Mouse (Mus musculus) embryonic facial prominence, embryonic 14.5 days (tissue): Measurements from ENCODE around the gene Slc25a18. TPM values are rescaled to one million over a fixed set of nuclear protein-coding genes. Genes with fewer than 3 reads are reported as not detected.

Experiments
- ATAC-seq: fragments of 200-750 bp; cut with Nextera tagmentation; 2 replicates; pipeline ENCODE4 v1.8.0; 2017; ENCODE audit warnings: low read depth, moderate number of reproducible peaks, moderate TSS enrichment
- DNase-seq: peaks from one replicate; pipeline ENCODE4 v3.0.0-alpha.2; 2015; ENCODE audit warnings: low spot score
- H3K27ac ChIP-seq: fragments of 300-500 bp; sonication (generic); replicated peaks from 2 replicates; pipeline ENCODE4 v1.5.1; 2014; ENCODE audit warnings: low read depth, mild to moderate bottlenecking, low read length, moderate library complexity
- H3K27me3 ChIP-seq: fragments of 300-500 bp; sonication (generic); replicated peaks from 2 replicates; pipeline ENCODE4 v1.6.1; 2014; ENCODE audit warnings: low read length; ENCODE audit not compliant: control insufficient read depth, insufficient read depth
- H3K36me3 ChIP-seq: fragments of 300-500 bp; sonication (generic); 2 replicates; pipeline ENCODE4 v1.6.1; 2014; ENCODE audit warnings: low read length, mixed read lengths; ENCODE audit not compliant: control insufficient read depth, insufficient read depth
- H3K4me1 ChIP-seq: fragments of 300-500 bp; sonication (generic); 2 replicates; pipeline ENCODE4 v1.6.1; 2014; ENCODE audit warnings: antibody characterized with exemption, low read length; ENCODE audit not compliant: control insufficient read depth, insufficient read depth
- H3K4me2 ChIP-seq: fragments of 300-500 bp; sonication (generic); 2 replicates; pipeline ENCODE4 v1.6.1; 2014; ENCODE audit warnings: low read depth, mild to moderate bottlenecking, low read length, moderate library complexity, mixed read lengths
- H3K4me3 ChIP-seq: fragments of 300-500 bp; sonication (generic); 2 replicates; pipeline ENCODE4 v1.5.1; 2014; ENCODE audit warnings: low read depth, mild to moderate bottlenecking, low read length
- H3K9ac ChIP-seq: fragments of 300-500 bp; sonication (generic); 2 replicates; pipeline ENCODE4 v1.6.1; 2014; ENCODE audit warnings: low read depth, mild to moderate bottlenecking, low read length, moderate library complexity, mixed read lengths
- H3K9me3 ChIP-seq: fragments of 300-500 bp; sonication (generic); 2 replicates; pipeline ENCODE4 v1.6.1; 2016; ENCODE audit warnings: low read length; ENCODE audit not compliant: control insufficient read depth
- WGBS: fragments of 180-500 bp; shearing (Covaris S2); extraction: QIAGEN DNeasy Blood & Tissue Kit; methylation state at CpG from one replicate; pipeline ENCODE4 v1.1.7; 2014; 5-methylcytosine and 5-hydroxymethylcytosine counted together
- polyA plus RNA-seq: library from polyadenylated mRNA; unstranded; fragments of >200 nt; fragmentation: Nextera tagmentation; extraction: Ambion mirVana; gene quantifications from 2 replicates; pipeline ENCODE4 v1.2.1, GENCODE M21; 2014

Gene Slc25a18
- polyA plus RNA-seq, 1 experiment from 2014 or later = 1.2 TPM

- no peaks in the 10 kb centered on the region for H3K36me3 ChIP-seq
- DNase-seq (no peak), ATAC-seq (no peak)
- H3K9ac ChIP-seq = no peak overlapping the region
- no peaks in the 10 kb centered on the region for H3K4me1 ChIP-seq
- H3K4me3 ChIP-seq = no peak overlapping the region
- 61% methylated on average over 1 of the region's 1 CpGs for WGBS
- no peaks in the 10 kb centered on the region for H3K27me3 ChIP-seq
- no peaks in the 10 kb centered on the region for H3K9me3 ChIP-seq
- no peak overlapping the region for H3K27ac ChIP-seq
- no peak overlapping the region for H3K4me2 ChIP-seq
These were observed 2.0 kb upstream of the Slc25a18 start for GRCm38 (mm10) chr6:120771366-120771765.

- Histone ChIP-seq H3K4me2 (no peak overlapping the region), H3K4me3 (no peak overlapping the region), H3K9ac (no peak overlapping the region), H3K36me3 (no peaks in the 10 kb centered on the region), H3K27ac (no peak overlapping the region), H3K27me3 (no peaks in the 10 kb centered on the region), H3K4me1 (no peaks in the 10 kb centered on the region), H3K9me3 (no peaks in the 10 kb centered on the region)
- no peak for ATAC-seq
- no peak for DNase-seq
These were observed 1.4 kb upstream of the Slc25a18 start for GRCm38 (mm10) chr6:120772025-120772424.

GRCm38 (mm10) chr6:120773763-120774162 lies 385 bp downstream of the Slc25a18 start:
- Histone ChIP-seq H3K36me3 (no peaks in the 10 kb centered on the region), H3K27ac (no peak overlapping the region), H3K4me1 (no peaks in the 10 kb centered on the region), H3K9me3 (no peaks in the 10 kb centered on the region), H3K27me3 (no peaks in the 10 kb centered on the region), H3K4me2 (no peak overlapping the region), H3K9ac (no peak overlapping the region), H3K4me3 (no peak overlapping the region)
- ATAC-seq (no peak), DNase-seq (no peak)
- WGBS = 75% methylated on average over 6 of the region's 6 CpGs

- Histone ChIP-seq H3K27ac (no peak overlapping the region), H3K27me3 (no peaks in the 10 kb centered on the region), H3K4me1 (no peaks in the 10 kb centered on the region), H3K9me3 (no peaks in the 10 kb centered on the region), H3K9ac (no peak overlapping the region), H3K4me3 (no peak overlapping the region), H3K4me2 (no peak overlapping the region), H3K36me3 (no peaks in the 10 kb centered on the region)
- 84% methylated on average over 3 of the region's 3 CpGs for WGBS
- DNase-seq (no peak), ATAC-seq (no peak)
These were observed 2.9 kb downstream of the Slc25a18 start for GRCm38 (mm10) chr6:120776286-120776685.

GRCm38 (mm10) chr6:120777533-120777932 lies 4.2 kb downstream of the Slc25a18 start:
- no peak for DNase-seq
- no peaks in the 10 kb centered on the region for H3K36me3 ChIP-seq
- H3K4me1 ChIP-seq = no peaks in the 10 kb centered on the region
- H3K4me3 ChIP-seq = no peak overlapping the region
- ATAC-seq = no peak; the same call in 1 of the 2 replicates
- no peak overlapping the region for H3K4me2 ChIP-seq
- no peaks in the 10 kb centered on the region for H3K27me3 ChIP-seq
- no peaks in the 10 kb centered on the region for H3K9me3 ChIP-seq
- 84% methylated on average over 9 of the region's 9 CpGs for WGBS
- H3K27ac ChIP-seq = no peak overlapping the region
- H3K9ac ChIP-seq = no peak overlapping the region

- 64% methylated on average over 3 of the region's 3 CpGs for WGBS
- H3K36me3 ChIP-seq = no peaks in the 10 kb centered on the region
- no peak overlapping the region for H3K4me3 ChIP-seq
- DNase-seq (no peak), ATAC-seq (no peak)
- H3K27me3 ChIP-seq = no peaks in the 10 kb centered on the region
- no peak overlapping the region for H3K27ac ChIP-seq
- H3K9me3 ChIP-seq = no peaks in the 10 kb centered on the region
- no peak overlapping the region for H3K9ac ChIP-seq
- H3K4me1 ChIP-seq = no peaks in the 10 kb centered on the region
- no peak overlapping the region for H3K4me2 ChIP-seq
These were observed 4.8 kb downstream of the Slc25a18 start for GRCm38 (mm10) chr6:120778226-120778625.

GRCm38 (mm10) chr6:120782948-120783347 lies 9.6 kb downstream of the Slc25a18 start:
- WGBS = 89% methylated on average over 2 of the region's 2 CpGs

GRCm38 (mm10) chr6:120784351-120784750 lies 11.0 kb downstream of the Slc25a18 start:
- H3K4me1 ChIP-seq = no peaks in the 10 kb centered on the region
- DNase-seq (no peak), ATAC-seq (no peak)
- no peaks in the 10 kb centered on the region for H3K27me3 ChIP-seq
- H3K9me3 ChIP-seq = no peaks in the 10 kb centered on the region
- no peak overlapping the region for H3K27ac ChIP-seq
- no peak overlapping the region for H3K9ac ChIP-seq
- H3K36me3 ChIP-seq = no peaks in the 10 kb centered on the region
- H3K4me2 ChIP-seq = no peak overlapping the region
- H3K4me3 ChIP-seq = no peak overlapping the region
- WGBS = 62% methylated on average over 7 of the region's 7 CpGs

More at GRCm38 (mm10) chr6:120782948-120783347, 9.6 kb downstream of the Slc25a18 start:
- Histone ChIP-seq H3K4me2 (no peak overlapping the region), H3K9me3 (no peaks in the 10 kb centered on the region), H3K4me1 (no peaks in the 10 kb centered on the region), H3K36me3 (no peaks in the 10 kb centered on the region), H3K9ac (no peak overlapping the region), H3K27me3 (no peaks in the 10 kb centered on the region), H3K27ac (no peak overlapping the region), H3K4me3 (no peak overlapping the region)
- ATAC-seq (no peak), DNase-seq (no peak)

GRCm38 (mm10) chr6:120788068-120788607 lies 14.8 kb downstream of the Slc25a18 start:
- Histone ChIP-seq H3K4me3 (no peak overlapping the region), H3K4me2 (no peak overlapping the region), H3K27ac (no peak overlapping the region), H3K4me1 (no peaks in the 10 kb centered on the region), H3K9me3 (no peaks in the 10 kb centered on the region), H3K27me3 (no peaks in the 10 kb centered on the region), H3K36me3 (peaks cover 14% of the 10 kb centered on the region), H3K9ac (no peak overlapping the region)
- 75% methylated on average over 5 of the region's 5 CpGs for WGBS
- ATAC-seq (peak; percentile 10; the same call in 1 of the 2 replicates), DNase-seq (no peak)
